Mouse (Mus musculus) MEL (cell line): ENCODE measurements around the gene Pdzd2. TPM values are rescaled to one million over a fixed set of nuclear protein-coding genes. Genes with fewer than 3 reads are reported as not detected.

Experiments used
- DNase-seq: peaks from one replicate; pipeline ENCODE4 v3.0.0; 2011; ENCODE audit warnings: low read depth, low spot score
- H3K27ac ChIP-seq: 2 replicates; pipeline ENCODE4 v1.5.1; 2012; ENCODE audit warnings: low read depth, mild to moderate bottlenecking, control low read depth, low read length, moderate library complexity; ENCODE audit not compliant: control insufficient read depth
- H3K27me3 ChIP-seq, 2 experiments: fragments of 150-350 bp in 1 of 2; sonication (generic) in 1 of 2; 2 replicates each; pipeline ENCODE4 v1.6.1; 2012; ENCODE audit warnings: low read length in 2 of 2, mild to moderate bottlenecking in 2 of 2, improper control_type of control experiment in 1 of 2, moderate library complexity in 1 of 2; ENCODE audit not compliant: insufficient read depth in 2 of 2, control insufficient read depth in 1 of 2
- H3K36me3 ChIP-seq, 2 experiments: 2 replicates each; pipeline ENCODE4 v1.6.1; 2012 to 2014; ENCODE audit warnings: low read length in 2 of 2, improper control_type of control experiment in 1 of 2, inconsistent platforms in 1 of 2, mild to moderate bottlenecking in 1 of 2; ENCODE audit not compliant: insufficient read depth in 2 of 2, control insufficient read depth in 1 of 2
- H3K4me1 ChIP-seq, 2 experiments: fragments of 150-350 bp in 1 of 2; sonication (generic) in 1 of 2; 2 replicates each; pipeline ENCODE4 v1.6.1; 2012; ENCODE audit warnings: low read length in 2 of 2, improper control_type of control experiment in 1 of 2, mild to moderate bottlenecking in 1 of 2; ENCODE audit not compliant: insufficient read depth in 2 of 2, control insufficient read depth in 1 of 2
- H3K4me3 ChIP-seq, 2 experiments: fragments of 150-350 bp in 1 of 2; sonication (generic) in 1 of 2; 2 replicates each; pipeline ENCODE4 v1.5.1; 2012; ENCODE audit warnings: low read depth in 2 of 2, low read length in 2 of 2, mild to moderate bottlenecking in 2 of 2, moderate library complexity in 2 of 2, control low read depth in 1 of 2, improper control_type of control experiment in 1 of 2; ENCODE audit not compliant: control insufficient read depth in 1 of 2, insufficient read depth in 1 of 2
- H3K79me2 ChIP-seq: 2 replicates; pipeline ENCODE4 v1.6.1; 2012; ENCODE audit warnings: mild to moderate bottlenecking, low read length, moderate library complexity; ENCODE audit not compliant: control insufficient read depth, poor library complexity, insufficient read depth
- H3K9ac ChIP-seq: 2 replicates; pipeline ENCODE4 v1.6.1; 2012; ENCODE audit warnings: low read depth, mild to moderate bottlenecking, control low read depth, low read length, moderate library complexity; ENCODE audit not compliant: control insufficient read depth, poor library complexity, severe bottlenecking
- H3K9me3 ChIP-seq: fragments of 150-350 bp; sonication (generic); replicated peaks from 2 replicates; pipeline ENCODE4 v1.6.1; 2012; ENCODE audit warnings: mild to moderate bottlenecking, low read length, improper control_type of control experiment, moderate library complexity; ENCODE audit not compliant: insufficient read depth
- BHLHE40 ChIP-seq: IDR thresholded peaks from 2 replicates; pipeline ENCODE4 v1.6.1; 2012; ENCODE audit warnings: low read depth, mild to moderate bottlenecking, inconsistent platforms, low read length, improper control_type of control experiment, borderline replicate concordance
- CTCF ChIP-seq, 3 experiments: IDR thresholded peaks in 2 of 3; conservative IDR thresholded peaks in 1 of 3; 2 replicates each; pipeline ENCODE4 v1.5.1; 2011 to 2012; ENCODE audit warnings: low read length in 3 of 3, low read depth in 2 of 3, mild to moderate bottlenecking in 2 of 3, improper control_type of control experiment in 1 of 3, inconsistent platforms in 1 of 3, mixed read lengths in 1 of 3, moderate library complexity in 1 of 3; ENCODE audit not compliant: control insufficient read depth in 1 of 3, insufficient read depth in 1 of 3, poor library complexity in 1 of 3, severe bottlenecking in 1 of 3
- ETS1 ChIP-seq: IDR thresholded peaks from 2 replicates; pipeline ENCODE4 v1.6.1; 2012; ENCODE audit warnings: low read depth, mild to moderate bottlenecking, inconsistent platforms, low read length, improper control_type of control experiment, moderate library complexity
- JUND ChIP-seq: IDR thresholded peaks from 2 replicates; pipeline ENCODE4 v1.6.1; 2011; ENCODE audit warnings: low read depth, mild to moderate bottlenecking, improper control_type of control experiment, low read length
- MAFK ChIP-seq: IDR thresholded peaks from 2 replicates; pipeline ENCODE4 v1.6.1; 2011; ENCODE audit warnings: low read depth, mild to moderate bottlenecking, low read length, improper control_type of control experiment, borderline replicate concordance
- MAX ChIP-seq: IDR thresholded peaks from 2 replicates; pipeline ENCODE4 v1.6.1; 2011; ENCODE audit warnings: low read length, improper control_type of control experiment
- MXI1 ChIP-seq: IDR thresholded peaks from 2 replicates; pipeline ENCODE4 v1.6.1; 2011; ENCODE audit warnings: mild to moderate bottlenecking, low read depth, low read length, improper control_type of control experiment
- MYB ChIP-seq: IDR thresholded peaks from 2 replicates; pipeline ENCODE4 v1.6.1; 2011; ENCODE audit warnings: mild to moderate bottlenecking, low read depth, low read length, improper control_type of control experiment
- NELFE ChIP-seq: IDR thresholded peaks from 2 replicates; pipeline ENCODE4 v1.6.1; 2011; ENCODE audit warnings: low read depth, low read length, improper control_type of control experiment
- POLR2A ChIP-seq, 2 experiments: IDR thresholded peaks; 2 replicates each; pipeline ENCODE4 v1.6.1; 2011 to 2012; ENCODE audit warnings: low read length in 2 of 2, mild to moderate bottlenecking in 2 of 2, control low read depth in 1 of 2, improper control_type of control experiment in 1 of 2, low read depth in 1 of 2, moderate library complexity in 1 of 2; ENCODE audit not compliant: control insufficient read depth in 1 of 2, insufficient read depth in 1 of 2, poor library complexity in 1 of 2
- RAD21 ChIP-seq: IDR thresholded peaks from 2 replicates; pipeline ENCODE4 v1.6.1; 2011; ENCODE audit warnings: mild to moderate bottlenecking, low read depth, low read length, improper control_type of control experiment
- RCOR1 ChIP-seq: IDR thresholded peaks from 2 replicates; pipeline ENCODE4 v1.6.1; 2012; ENCODE audit warnings: low read depth, mild to moderate bottlenecking, inconsistent platforms, low read length, improper control_type of control experiment
- SMC3 ChIP-seq: IDR thresholded peaks from 2 replicates; pipeline ENCODE4 v1.6.1; 2011; ENCODE audit warnings: low read depth, low read length, improper control_type of control experiment
- UBTF ChIP-seq: IDR thresholded peaks from 2 replicates; pipeline ENCODE4 v1.6.1; 2012; ENCODE audit warnings: low read depth, mild to moderate bottlenecking, inconsistent platforms, low read length, improper control_type of control experiment, moderate library complexity, borderline replicate concordance; ENCODE audit not compliant: insufficient read depth
- USF1 ChIP-seq: IDR thresholded peaks from 2 replicates; pipeline ENCODE4 v1.6.1; 2014; ENCODE audit warnings: low read depth, mild to moderate bottlenecking, inconsistent platforms, low read length, improper control_type of control experiment, moderate library complexity
- ZC3H11A ChIP-seq: IDR thresholded peaks from 2 replicates; pipeline ENCODE4 v1.6.1; 2012; ENCODE audit warnings: low read depth, mild to moderate bottlenecking, inconsistent platforms, low read length, improper control_type of control experiment
- ZKSCAN1 ChIP-seq: IDR thresholded peaks from 2 replicates; pipeline ENCODE4 v1.6.1; 2012; ENCODE audit warnings: low read depth, mild to moderate bottlenecking, inconsistent platforms, low read length, improper control_type of control experiment, moderate library complexity
- polyA plus RNA-seq, 2 experiments: library from polyadenylated mRNA; stranded (reverse) in 1 of 2; unstranded in 1 of 2; fragments of >175 nt in 1 of 2; fragments of >200 nt in 1 of 2; gene quantifications; 2 replicates each; pipeline versions ENCODE4 v1.2.1 to v1.2.4; 2012; ENCODE audit warnings: low replicate concordance in 2 of 2, low read depth in 1 of 2; ENCODE audit not compliant: insufficient read length in 2 of 2, insufficient read depth in 1 of 2, missing spikeins in 1 of 2
- total RNA-seq: library from RNA; depleted of rRNA; stranded (reverse); fragments of 300-350 nt; gene quantifications from 2 replicates; pipeline ENCODE4 v1.2.3, GENCODE M21; 2012

Pdzd2 gene
- total and polyA plus RNA-seq, 3 experiments: 0.15 to 0.33 TPM; not detected in 1

- H3K79me2 ChIP-seq: no peaks in the 10 kb centered on the region
- H3K9ac ChIP-seq: no peak overlapping the region
- no peaks in the 10 kb centered on the region for H3K36me3 ChIP-seq
- peaks cover 0 to 8% of the 10 kb centered on the region in 2 experiments; a peak in 2 of 4 replicates for H3K27me3 ChIP-seq
- TF ChIP-seq CTCF (IDR thresholded peaks at IDR 0.05 in 2 of 3, conservative IDR thresholded peaks at IDR 0.05 in 1 of 3; ENCODE audit: control insufficient read depth in 1 of 3, insufficient read depth in 1 of 3, low read depth in 2 of 3, low read length in 3 of 3, poor library complexity in 1 of 3, severe bottlenecking in 1 of 3) (peak in 2 of 3 experiments; percentile 17 to 26; a peak in 1 of 6 replicates), SMC3 (peak; percentile 49; the same call in 1 of the 2 replicates), POLR2A (IDR thresholded peaks at IDR 0.05; ENCODE audit: control insufficient read depth in 1 of 2, insufficient read depth in 1 of 2, low read depth in 1 of 2, low read length in 2 of 2, poor library complexity in 1 of 2) (no peak), RAD21 (peak; percentile 13)
- H3K4me3 ChIP-seq: no peak overlapping the region
- no peaks in the 10 kb centered on the region for H3K4me1 ChIP-seq
- H3K27ac ChIP-seq: no peak overlapping the region
- DNase-seq: no peak
- H3K9me3 ChIP-seq: no peaks in the 10 kb centered on the region
Observed at GRCm38 (mm10) chr15:12550919-12551318, 188.8 kb downstream of the Pdzd2 start.

DNA sequence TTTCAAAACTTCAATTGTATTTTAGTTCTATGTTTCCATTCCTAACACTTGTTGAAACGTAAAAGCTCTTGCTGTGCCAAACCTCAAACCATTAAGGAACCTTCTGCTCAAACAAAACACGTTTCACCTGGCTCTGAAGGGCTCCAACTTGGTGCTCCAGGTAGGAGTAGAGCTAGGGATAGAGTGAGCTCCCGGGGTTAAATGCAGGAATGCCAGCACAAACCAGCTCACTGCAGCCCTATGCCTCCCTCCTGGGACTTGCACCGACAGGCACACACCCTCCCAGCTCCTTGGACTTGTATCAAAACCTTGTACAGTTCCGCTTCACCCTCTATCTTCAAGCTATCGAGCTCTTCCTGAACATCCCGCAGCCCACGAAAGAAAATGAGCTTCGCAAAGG is 189.3 kb downstream of the Pdzd2 start:
- no peak overlapping the region for H3K4me3 ChIP-seq
- H3K36me3 ChIP-seq: no peaks in the 10 kb centered on the region
- H3K9ac ChIP-seq: no peak overlapping the region
- H3K9me3 ChIP-seq: no peaks in the 10 kb centered on the region
- no peaks in the 10 kb centered on the region for H3K79me2 ChIP-seq
- DNase-seq: no peak
- no peak overlapping the region for H3K27ac ChIP-seq
- H3K27me3 ChIP-seq: peaks cover 0 to 8% of the 10 kb centered on the region in 2 experiments; a peak in 2 of 4 replicates
- H3K4me1 ChIP-seq: no peaks in the 10 kb centered on the region
- TF ChIP-seq CTCF (IDR thresholded peaks at IDR 0.05 in 2 of 3, conservative IDR thresholded peaks at IDR 0.05 in 1 of 3; ENCODE audit: control insufficient read depth in 1 of 3, insufficient read depth in 1 of 3, low read depth in 2 of 3, low read length in 3 of 3, poor library complexity in 1 of 3, severe bottlenecking in 1 of 3): no peak
- no peak for TF ChIP-seq RCOR1
- no peak for TF ChIP-seq NELFE
- TF ChIP-seq ZKSCAN1: no peak
- TF ChIP-seq MXI1: no peak

DNA sequence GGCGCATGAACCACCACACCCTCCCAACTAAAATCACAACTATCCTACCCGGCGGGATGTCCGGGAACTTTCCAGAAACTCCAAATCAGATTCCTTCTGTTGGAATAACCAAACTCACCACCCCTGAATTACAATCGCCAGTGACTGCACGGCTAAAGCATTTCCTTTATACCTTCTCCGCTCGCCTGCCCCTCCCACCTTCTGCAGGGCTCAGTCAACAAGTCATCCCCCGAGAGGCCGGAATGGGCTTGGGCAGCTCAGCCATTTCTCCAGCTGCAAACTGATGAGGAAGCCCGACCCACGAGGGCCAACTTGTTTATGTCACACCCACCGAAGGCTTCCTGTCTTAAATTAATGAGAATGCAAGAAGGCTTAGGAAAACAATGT is 189.8 kb downstream of the Pdzd2 start:
- Histone ChIP-seq H3K4me3 (no peak overlapping the region), H3K27ac (no peak overlapping the region), H3K27me3 (peaks cover 0 to 8% of the 10 kb centered on the region in 2 experiments; a peak in 2 of 4 replicates), H3K79me2 (no peaks in the 10 kb centered on the region)
- no peak for DNase-seq
- no peak for TF ChIP-seq USF1
- no peak for TF ChIP-seq BHLHE40
- TF ChIP-seq UBTF: no peak
- no peak for TF ChIP-seq ETS1
- TF ChIP-seq MYB: no peak
- no peak for TF ChIP-seq MAFK
- TF ChIP-seq ZC3H11A: no peak
- TF ChIP-seq JUND: no peak
- TF ChIP-seq NELFE: no peak
- no peak for TF ChIP-seq RAD21
- no peak for TF ChIP-seq MAX
- TF ChIP-seq, all 39 proteins: peak for 0
- Histone ChIP-seq H3K4me1 (no peaks in the 10 kb centered on the region), H3K36me3 (no peaks in the 10 kb centered on the region), H3K9me3 (no peaks in the 10 kb centered on the region), H3K9ac (no peak overlapping the region)
